In the genomic region with DNA sequence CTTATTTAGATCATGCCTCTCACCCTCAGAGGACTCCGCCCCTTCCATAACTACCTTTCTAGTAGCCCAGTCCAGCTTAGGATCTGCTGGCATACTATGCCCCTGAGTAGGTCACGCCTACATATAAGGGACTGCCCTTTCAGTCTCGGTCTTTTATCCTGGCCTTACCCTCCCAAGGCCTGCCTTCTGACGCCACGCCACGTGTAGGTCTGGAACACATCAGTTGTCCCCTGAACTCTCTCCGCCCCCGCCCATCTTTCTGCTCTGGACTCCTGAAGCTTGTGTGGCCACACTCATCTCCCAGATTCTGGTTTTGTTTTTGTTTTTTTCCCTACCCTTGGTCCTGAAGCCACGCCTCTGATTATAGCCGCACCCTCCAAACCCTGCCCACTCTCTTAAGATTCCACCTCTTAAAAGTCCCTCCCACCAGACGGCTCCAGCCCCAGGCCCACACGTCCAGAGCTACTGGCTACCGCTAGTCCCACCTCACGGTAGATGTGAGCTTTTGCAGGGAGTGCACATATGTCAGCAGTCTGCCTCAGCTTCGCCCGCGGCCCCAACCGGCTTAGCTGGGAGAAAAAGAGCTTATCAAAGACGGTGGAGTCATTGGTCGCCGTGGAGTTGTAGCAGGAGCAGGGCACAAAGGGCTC, we compare ENCODE assay signal across 8 mouse cellular contexts. TPM values are rescaled to one million over a fixed set of nuclear protein-coding genes. Genes with fewer than 3 reads are reported as not detected.
A peak's percentile ranks its signal among the peaks of the same experiment; 100 is the strongest.
DNase-seq lines count a peak whose midpoint lies in the region; ATAC-seq and TF ChIP-seq lines count a peak whose summit lies in the region.

No protein-coding gene starts in this region.

- H3K36me3 ChIP-seq in heart, embryonic 11.5 days (ENCODE audit: control insufficient read depth, insufficient read depth, low read length): peaks cover 19% of the 10 kb centered on the region
- H3K36me3 ChIP-seq in kidney, embryonic 16.5 days (ENCODE audit: insufficient read depth, low read length): peaks cover 24% of the 10 kb centered on the region

- peak; percentile 62 for ATAC-seq in heart, embryonic 11.5 days (replicated peaks; ENCODE audit: insufficient number of reproducible peaks, low FRiP score, low TSS enrichment)
- peak; percentile 90 for ATAC-seq in kidney, embryonic 16.5 days (ENCODE audit: low FRiP score, low TSS enrichment)

- 3% methylated on average over 21 of the region's 21 CpGs for WGBS in heart, embryonic 11.5 days (ENCODE audit: insufficient replicate concordance)
- WGBS in kidney, embryonic 16.5 days: 6% methylated on average over 21 of the region's 21 CpGs

- H3K27me3 ChIP-seq in heart, embryonic 11.5 days (ENCODE audit: control insufficient read depth, insufficient read depth, low read length): peaks cover 19% of the 10 kb centered on the region
- 0 out of 2 replicates have a peak, but pooled peaks cover 3% of the 10 kb centered on the region for H3K27me3 ChIP-seq in kidney, embryonic 16.5 days (ENCODE audit: insufficient read depth, low read length)

- peak overlapping the region; percentile 52; the same call in 1 of the 2 replicates for H3K9ac ChIP-seq in heart, embryonic 11.5 days (ENCODE audit: low read depth, low read length)
- peak overlapping the region; percentile 48 for H3K9ac ChIP-seq in kidney, embryonic 16.5 days (replicated peaks; ENCODE audit: low read length)

- peak; percentile 62 to 66 for DNase-seq in cerebellum, postnatal 10 days
- no peak for DNase-seq in cerebellum, adult 18-20 months
- peak; percentile 74 for DNase-seq in lung, postnatal 10 days
- DNase-seq in testis, postnatal 10 days (ENCODE audit: low spot score): peak; percentile 55
- DNase-seq in ovary, postnatal 14 days (ENCODE audit: low spot score): no peak

- H3K4me2 ChIP-seq in heart, embryonic 11.5 days: peak overlapping the region; percentile 61
- peak overlapping the region; percentile 49 for H3K4me2 ChIP-seq in kidney, embryonic 16.5 days (replicated peaks; ENCODE audit: low read depth, low read length)

- peak; percentile 24; the same call in 1 of the 2 replicates for TF ChIP-seq POLR2A in cortical plate, adult 2 months (IDR thresholded peaks at IDR 0.05; ENCODE audit: extremely low read depth, insufficient read depth, low read length)

- no peak for TF ChIP-seq CTCF in cortical plate, adult 2 months (IDR thresholded peaks at IDR 0.05; ENCODE audit: extremely low read depth, insufficient read depth, low read length)

- H3K9me3 ChIP-seq in heart, embryonic 11.5 days (replicated peaks; ENCODE audit: control insufficient read depth, low read length): no peaks in the 10 kb centered on the region
- no peaks in the 10 kb centered on the region for H3K9me3 ChIP-seq in kidney, embryonic 16.5 days (ENCODE audit: low read length)

- no peak overlapping the region for H3K4me3 ChIP-seq in cortical plate, adult 2 months (ENCODE audit: insufficient read depth, low read length)
- H3K4me3 ChIP-seq in heart, embryonic 11.5 days (ENCODE audit: low read depth, low read length): peak overlapping the region; percentile 32
- H3K4me3 ChIP-seq in kidney, embryonic 16.5 days (ENCODE audit: low read length): peak overlapping the region; percentile 31

- peak overlapping the region; percentile 95 for H3K27ac ChIP-seq in cortical plate, adult 2 months (ENCODE audit: insufficient read depth, low read length)
- H3K27ac ChIP-seq in heart, embryonic 11.5 days (ENCODE audit: low read depth, low read length): peak overlapping the region; percentile 60
- H3K27ac ChIP-seq in kidney, embryonic 16.5 days (ENCODE audit: low read length): no peak overlapping the region

- peaks cover 3% of the 10 kb centered on the region; the same call in 1 of the 2 replicates for H3K4me1 ChIP-seq in cortical plate, adult 2 months (ENCODE audit: control insufficient read depth, insufficient read depth, low read length)
- peaks cover 40% of the 10 kb centered on the region for H3K4me1 ChIP-seq in heart, embryonic 11.5 days (ENCODE audit: control insufficient read depth, insufficient read depth, low read length)
- peaks cover 26% of the 10 kb centered on the region for H3K4me1 ChIP-seq in kidney, embryonic 16.5 days (ENCODE audit: insufficient read depth, low read length)

RNA-seq across cellular contexts. Expression of gene Cd37, which starts 3.9 kb away (rescaled TPM):
- polyA plus RNA-seq in cortical plate, adult 2 months (2012; rRNA removed): 10.6 and 11.9 TPM in 2 replicates
- 2.1 and 2.2 TPM in 2 replicates for polyA plus RNA-seq in heart, embryonic 11.5 days (2014; fragmentation: Nextera tagmentation; extraction: Ambion mirVana)
- polyA plus RNA-seq in kidney, embryonic 16.5 days (2015; fragmentation: Nextera tagmentation; extraction: Ambion mirVana): 1.0 and 1.1 TPM in 2 replicates

RNA-seq across cellular contexts. Expression of gene Slc6a16, which starts 5.8 kb away (rescaled TPM):
- 2.1 TPM in 2 replicates for polyA plus RNA-seq in cortical plate, adult 2 months (2012; rRNA removed)
- polyA plus RNA-seq in heart, embryonic 11.5 days (2014; fragmentation: Nextera tagmentation; extraction: Ambion mirVana): 0.32 and 0.47 TPM in 2 replicates
- 0.28 and 0.30 TPM in 2 replicates for polyA plus RNA-seq in kidney, embryonic 16.5 days (2015; fragmentation: Nextera tagmentation; extraction: Ambion mirVana)

RNA-seq across cellular contexts. Expression of gene Tead2, which starts 19.5 kb away (rescaled TPM):
- 5.0 and 6.4 TPM in 2 replicates for polyA plus RNA-seq in cortical plate, adult 2 months (2012; rRNA removed)
- 129 and 131 TPM in 2 replicates for polyA plus RNA-seq in heart, embryonic 11.5 days (2014; fragmentation: Nextera tagmentation; extraction: Ambion mirVana)
- 195 and 203 TPM in 2 replicates for polyA plus RNA-seq in kidney, embryonic 16.5 days (2015; fragmentation: Nextera tagmentation; extraction: Ambion mirVana)

RNA-seq across cellular contexts. Expression of gene Dkkl1, which starts 23.1 kb away (rescaled TPM):
- 41.4 and 47.2 TPM in 2 replicates for polyA plus RNA-seq in cortical plate, adult 2 months (2012; rRNA removed)
- polyA plus RNA-seq in heart, embryonic 11.5 days (2014; fragmentation: Nextera tagmentation; extraction: Ambion mirVana): 1.9 and 2.4 TPM in 2 replicates
- polyA plus RNA-seq in kidney, embryonic 16.5 days (2015; fragmentation: Nextera tagmentation; extraction: Ambion mirVana): 0.78 TPM in 1 of 2 replicates, not detected in the other

RNA-seq across cellular contexts. Expression of gene Ccdc155, which starts 30.4 kb away (rescaled TPM):
- polyA plus RNA-seq in cortical plate, adult 2 months (2012; rRNA removed): 4.7 and 5.0 TPM in 2 replicates
- 0.39 and 0.70 TPM in 2 replicates for polyA plus RNA-seq in heart, embryonic 11.5 days (2014; fragmentation: Nextera tagmentation; extraction: Ambion mirVana)
- 0.85 and 0.86 TPM in 2 replicates for polyA plus RNA-seq in kidney, embryonic 16.5 days (2015; fragmentation: Nextera tagmentation; extraction: Ambion mirVana)

Comparison
In these comparisons a context has a peak if more than half of its experiments do, and no peak if none do; other contexts are left out.
1. DNase-seq: peak in cerebellum, postnatal 10 days (2 of 2), lung, postnatal 10 days (single experiment) and testis, postnatal 10 days (single experiment); none in cerebellum, adult 18-20 months (0 of 2) and ovary, postnatal 14 days (single experiment).
2. RNA of gene Tead2, which starts 19.5 kb away (polyA plus RNA-seq): 195 to 203 TPM in kidney, embryonic 16.5 days and 129 to 131 TPM in heart, embryonic 11.5 days; 5.0 to 6.4 TPM in cortical plate, adult 2 months; every median in the first group is over 10 times any median in the second.